Mouse (Mus musculus) left cerebral cortex, adult 8-10 months (tissue): ENCODE measurements around the gene Ccdc136. TPM values are rescaled to one million over a fixed set of nuclear protein-coding genes. Genes with fewer than 3 reads are reported as not detected.
A peak's percentile ranks its signal among the peaks of the same experiment; 100 is the strongest.
"Not testable (repeated sequence)": the region's sequence is repeated elsewhere in the genome, so short reads cannot be mapped to it uniquely, and the experiment has no call there.

ENCODE experiments used
- DNase-seq, 2 experiments: peaks; one replicate each; pipeline ENCODE4 v3.0.0; 2022; ENCODE audit warnings: low spot score in 2 of 2
- total RNA-seq, 4 experiments: library from RNA; stranded (reverse); gene quantifications; 2 replicates each; pipeline ENCODE4 v1.2.4; 2022

The Ccdc136 gene
- total RNA-seq = 100 to 1,000 TPM in 2 of 4 experiments, 10 to 100 TPM in 2; 87.5 to 111 (median 103) TPM

DNA sequence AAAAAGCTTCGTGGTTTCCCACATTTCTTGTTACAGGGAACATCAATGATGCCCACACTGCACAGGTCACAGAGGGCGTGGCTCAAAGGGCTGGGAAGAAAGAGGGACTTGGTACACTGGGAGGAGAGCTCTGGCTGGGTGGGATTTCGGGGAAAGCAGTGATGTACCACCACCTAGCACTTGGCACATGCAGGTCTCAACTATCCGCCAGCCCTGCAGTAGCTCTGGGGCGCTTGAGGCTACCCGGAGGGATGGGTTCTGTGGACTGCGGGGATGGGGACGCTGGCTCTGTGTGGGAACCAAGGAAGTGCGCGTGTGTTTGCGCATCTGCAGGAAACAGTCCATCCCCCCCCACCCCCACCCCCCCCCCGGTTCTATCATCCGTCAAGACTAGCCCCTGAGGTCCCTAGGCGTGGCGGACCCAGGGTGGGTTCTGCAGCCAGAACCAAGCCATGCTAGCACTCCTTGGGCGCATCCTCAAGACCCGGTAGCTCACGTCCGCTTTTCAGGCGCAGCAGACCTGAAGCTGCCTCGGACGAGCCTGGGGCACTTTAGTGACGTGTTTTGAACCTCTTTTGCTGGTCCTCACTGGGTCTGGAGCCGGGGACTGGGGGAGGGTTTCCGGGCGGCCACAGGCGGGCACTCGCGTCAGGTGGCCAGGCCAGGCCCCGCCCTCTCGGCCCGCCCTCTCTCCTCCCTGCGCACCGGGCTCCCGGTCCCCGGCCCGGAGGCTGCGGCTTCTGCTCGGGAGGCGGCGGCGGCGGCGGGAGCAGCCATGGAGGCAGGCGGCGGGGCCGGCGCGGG lies at the start of gene Ccdc136:
TSS of gene Ccdc136 (plus strand) at position 400 of the 804 bp plus-strand sequence.
- peak; percentile 67 to 87 for DNase-seq

DNA sequence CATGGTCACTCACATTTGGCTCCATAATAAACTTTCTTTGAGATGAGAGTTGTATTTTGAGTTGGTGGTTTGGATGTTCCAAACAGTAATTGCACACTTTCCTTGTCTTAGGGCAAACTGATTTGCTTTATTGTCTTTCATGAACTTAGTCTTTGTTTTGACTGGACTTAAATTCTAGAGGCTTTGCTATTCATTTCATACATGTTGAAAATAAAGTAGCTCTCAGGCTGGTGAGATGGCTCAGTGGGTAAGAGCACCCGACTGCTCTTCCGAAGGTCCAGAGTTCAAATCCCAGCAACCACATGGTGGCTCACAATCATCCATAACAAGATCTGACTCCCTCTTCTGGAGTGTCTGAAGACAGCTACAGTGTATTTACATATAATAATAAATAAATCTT lies 49.6 kb upstream of the Ccdc136 start:
- DNase-seq = not testable (repeated sequence)

DNA sequence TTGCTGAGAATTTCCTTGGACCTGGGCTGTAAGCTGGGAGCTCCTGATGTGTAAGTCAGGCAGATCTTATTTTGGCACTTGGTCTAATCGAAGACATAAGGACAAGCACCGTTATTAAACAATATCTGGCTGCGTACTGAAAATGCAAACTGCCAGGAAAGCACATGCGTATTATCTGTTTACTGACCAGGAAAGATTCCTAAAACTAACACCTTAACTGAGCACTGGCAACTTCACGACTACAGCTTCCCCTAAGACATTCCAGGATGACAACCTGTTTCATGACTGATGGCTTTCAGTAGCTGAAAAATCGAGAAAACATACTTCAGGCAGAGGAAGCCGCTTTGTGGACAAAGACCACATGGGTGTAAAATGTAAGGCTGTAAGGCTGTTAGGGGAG lies 48.9 kb upstream of the Ccdc136 start:
- no peak for DNase-seq

DNA sequence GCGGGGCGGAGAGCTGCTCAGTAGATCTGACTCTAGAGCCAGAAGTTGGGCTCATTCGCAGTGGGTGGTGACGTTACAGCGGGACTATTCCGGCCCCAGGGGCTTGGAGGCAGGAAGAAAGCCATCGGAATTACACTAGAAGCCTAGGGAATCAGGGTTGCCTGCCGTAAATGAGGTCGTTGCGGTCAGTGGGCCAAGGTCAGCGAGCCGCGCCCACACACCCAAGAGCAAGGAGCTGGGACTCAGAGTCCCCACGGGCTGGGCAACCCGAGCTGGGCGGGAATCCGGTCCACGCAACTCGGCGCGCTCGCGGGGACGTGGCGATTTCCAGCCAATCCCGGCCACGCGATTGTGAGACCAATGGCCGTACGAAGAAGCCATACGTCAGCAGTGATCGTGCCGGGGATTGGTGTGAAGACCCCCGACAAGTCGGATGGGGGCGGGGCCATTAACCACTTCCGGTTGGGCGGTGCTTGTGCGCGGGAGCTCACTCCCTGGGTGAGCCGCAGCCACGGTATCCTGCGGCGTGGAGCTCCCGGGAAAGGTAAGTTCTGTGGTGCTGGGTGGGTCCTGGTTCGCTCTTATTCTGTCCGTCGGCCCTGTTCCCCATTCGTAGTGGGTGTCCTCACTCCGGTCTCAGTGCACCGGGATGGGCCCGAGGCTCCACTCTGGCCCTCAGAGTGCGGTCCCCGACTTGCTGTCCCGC lies 48.3 kb upstream of the Ccdc136 start, which contains the start of gene Calu:
TSS of gene Calu (plus strand) at position 405 of the 706 bp plus-strand sequence.
- DNase-seq = peak; percentile 98

DNA sequence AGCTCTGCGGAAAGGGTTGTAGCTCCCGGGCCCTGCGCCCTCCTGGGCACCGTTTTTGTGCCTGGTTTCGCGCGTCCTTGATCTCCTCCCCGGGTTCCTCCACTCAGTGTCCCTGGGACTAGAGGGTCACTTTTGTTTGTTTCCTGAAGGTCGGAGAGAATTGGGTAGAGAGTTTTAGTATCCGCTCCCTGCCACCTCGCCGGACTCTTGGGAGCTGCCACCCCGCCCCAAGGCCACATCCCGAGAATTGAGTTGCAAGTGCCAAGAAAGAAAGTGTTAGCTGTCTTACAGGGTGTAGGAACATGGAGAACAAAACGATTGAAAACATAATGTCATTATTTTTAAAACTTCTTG lies 47.8 kb upstream of the Ccdc136 start:
- DNase-seq = no peak

DNA sequence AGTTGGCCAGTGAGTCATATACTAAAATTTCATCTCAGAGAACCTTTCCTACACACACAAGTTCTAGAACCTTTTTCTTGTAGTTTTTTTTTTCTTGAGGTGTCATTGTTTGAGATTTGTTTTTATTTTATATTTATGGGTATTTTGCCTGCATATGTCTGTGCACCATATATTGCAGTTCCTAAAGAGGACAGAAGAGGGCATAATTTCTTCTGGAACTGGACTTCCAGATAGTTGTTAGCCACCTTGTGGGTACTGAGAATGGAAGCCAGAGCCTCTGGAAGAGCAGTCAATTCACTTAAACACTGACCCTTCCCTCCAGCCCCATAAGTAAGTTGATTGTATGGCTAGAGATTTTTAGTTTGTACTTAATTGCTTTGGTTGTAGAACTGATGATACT lies 44.5 kb upstream of the Ccdc136 start:
- no peak for DNase-seq

DNA sequence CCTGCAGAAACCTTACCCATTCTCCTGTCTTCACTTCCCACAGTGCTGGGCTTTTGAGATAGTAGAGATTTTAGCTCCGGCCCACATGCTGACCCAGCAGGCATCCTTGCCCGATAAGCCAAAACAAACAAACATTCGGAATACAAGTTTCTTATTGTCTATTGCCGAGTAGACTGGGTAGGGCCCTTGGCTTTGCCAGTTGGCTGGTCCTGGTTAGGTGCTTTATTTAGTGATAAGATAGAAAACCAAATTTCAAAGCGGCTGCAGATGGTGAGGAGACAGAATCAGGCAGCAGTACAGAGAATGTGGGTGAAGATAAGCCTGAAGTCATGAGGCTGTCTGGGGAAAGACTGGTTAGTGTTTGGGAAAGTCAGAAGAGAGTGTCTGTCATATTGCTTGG lies 43.3 kb upstream of the Ccdc136 start:
- DNase-seq = no peak

DNA sequence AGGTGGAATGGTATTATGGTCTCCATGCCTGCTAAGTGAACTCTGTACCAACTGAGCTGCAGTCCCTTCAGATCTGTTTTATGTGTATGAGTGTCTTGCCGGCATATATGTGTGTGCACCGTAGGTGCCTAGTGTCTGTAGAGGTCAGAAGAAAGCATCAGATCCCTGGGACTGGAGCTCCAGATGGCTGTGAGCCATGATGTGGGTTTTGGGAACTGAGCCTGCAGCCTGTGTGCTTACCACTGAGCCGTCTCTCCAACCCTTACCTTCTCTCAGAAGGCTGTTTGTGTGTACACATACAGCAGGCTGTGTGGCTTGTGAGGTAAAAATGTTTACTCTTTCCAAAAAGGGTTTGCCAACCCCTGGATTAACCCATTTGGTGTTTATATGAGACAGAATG lies 36.7 kb upstream of the Ccdc136 start:
- DNase-seq = no peak

DNA sequence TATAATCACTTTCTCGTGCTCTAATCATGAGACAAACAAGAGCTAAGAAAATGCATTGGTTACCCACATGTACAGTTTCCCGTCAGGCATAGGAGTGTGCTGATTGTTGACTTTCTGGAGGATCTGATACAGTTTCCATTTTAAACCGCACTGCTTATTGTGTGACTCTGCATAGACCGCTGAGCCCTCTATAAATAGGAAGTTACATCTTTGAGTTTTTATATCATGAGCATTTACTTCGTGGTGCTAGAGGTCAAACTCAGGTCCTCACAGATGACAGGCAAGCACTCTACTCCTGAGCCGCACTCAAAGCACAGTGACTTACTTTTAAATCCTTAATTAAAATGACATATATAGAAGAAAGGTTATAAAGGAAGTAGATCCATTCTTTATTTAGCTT lies 35.9 kb upstream of the Ccdc136 start:
- DNase-seq = no peak

DNA sequence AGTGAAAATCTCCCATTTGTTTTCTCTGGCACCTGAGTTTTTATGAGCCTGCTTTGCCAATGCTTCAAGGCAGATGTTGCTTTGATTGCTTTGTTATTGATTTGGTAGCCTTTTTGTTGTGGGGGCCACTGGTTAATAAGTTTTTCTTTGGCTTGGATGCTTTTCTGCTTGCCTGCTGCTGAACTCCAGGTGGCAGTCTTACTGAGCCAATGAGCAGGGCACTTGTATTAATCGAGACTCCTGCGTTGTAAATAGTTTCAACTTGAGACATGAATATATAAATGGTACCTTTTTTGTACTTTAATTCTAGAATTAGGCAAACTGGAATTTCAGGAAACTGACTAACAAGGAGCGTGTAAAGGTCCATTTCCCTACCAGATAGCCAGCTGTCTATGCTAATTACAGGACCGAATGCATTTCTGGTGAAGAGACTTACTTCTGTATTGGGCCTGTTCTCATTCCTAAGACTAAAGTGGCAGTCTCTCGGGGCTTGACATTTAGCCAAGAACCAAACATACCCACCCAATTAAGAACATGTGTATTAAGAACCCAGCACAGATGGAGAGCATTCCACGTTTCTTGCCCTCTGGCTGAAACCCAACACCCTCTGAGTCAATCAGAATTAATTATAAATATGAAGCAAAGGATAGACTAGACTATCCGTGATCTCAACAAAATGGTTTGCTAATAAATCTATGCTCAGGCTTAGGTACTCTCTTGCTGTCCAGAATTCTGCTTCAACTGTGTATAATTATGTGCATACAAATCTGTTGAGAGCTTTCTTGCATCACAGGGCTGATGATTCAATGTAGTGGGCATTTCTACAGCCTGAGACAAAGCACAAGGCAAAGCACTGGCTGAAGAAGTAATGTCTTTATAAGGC lies 33.6 kb upstream of the Ccdc136 start:
- no peak for DNase-seq

DNA sequence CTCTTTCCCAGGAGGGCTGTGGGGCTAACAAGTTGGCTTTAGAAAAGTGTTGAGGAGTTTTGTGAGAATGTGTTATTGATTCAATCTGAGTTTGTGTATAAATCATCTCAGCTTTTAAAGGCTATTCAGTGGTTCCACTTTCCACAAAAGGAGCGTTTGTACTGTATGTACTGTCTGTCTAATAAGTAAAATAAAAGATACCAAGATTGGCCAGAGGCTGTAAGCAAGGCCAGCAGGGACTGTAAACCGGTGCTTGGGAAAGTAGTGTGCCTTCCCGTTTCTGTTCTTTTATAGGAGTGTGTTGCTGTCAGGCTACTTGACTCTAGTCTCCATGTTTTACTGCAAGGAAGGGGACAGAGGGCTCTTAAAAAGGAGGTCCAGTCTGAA lies 33.0 kb upstream of the Ccdc136 start:
- no peak for DNase-seq

DNA sequence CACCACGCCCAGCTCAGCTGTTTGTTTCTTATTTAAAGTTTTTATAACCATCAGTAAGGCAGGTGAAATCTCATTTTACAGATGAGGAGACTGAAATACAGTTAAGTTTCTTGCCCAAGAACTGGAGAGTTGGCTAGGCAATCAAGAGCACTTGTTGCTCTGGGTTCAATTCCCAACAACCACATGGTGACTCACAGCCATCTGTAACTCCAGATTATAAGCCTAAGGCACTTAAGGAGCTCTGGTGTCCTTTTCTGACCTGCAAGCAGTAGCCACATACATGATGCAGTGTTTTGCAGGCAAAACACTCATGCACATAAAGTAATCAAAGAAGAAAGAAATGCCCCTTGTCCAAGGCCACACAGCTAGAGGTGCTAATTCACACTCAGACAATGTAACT lies 30.8 kb upstream of the Ccdc136 start:
- DNase-seq = no peak

DNA sequence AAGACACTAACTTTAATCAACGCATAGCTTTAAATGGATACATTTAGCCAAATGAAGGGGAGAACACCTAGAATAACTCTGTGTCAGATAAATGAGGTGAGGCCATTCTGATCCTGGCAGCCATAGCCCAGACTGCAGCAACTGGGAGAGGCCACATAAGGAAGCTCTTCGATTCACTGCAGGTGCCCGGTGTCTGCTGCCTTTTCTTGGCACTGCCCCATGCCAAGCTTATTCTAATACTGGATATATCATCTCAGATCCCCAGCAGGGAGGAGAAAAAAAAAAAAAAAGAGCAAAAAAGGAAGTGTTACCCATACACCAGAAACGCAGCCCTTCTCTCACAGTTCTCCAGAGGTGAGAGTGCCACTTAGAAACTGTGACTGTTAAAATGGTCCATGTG lies 18.7 kb upstream of the Ccdc136 start:
- no peak for DNase-seq

DNA sequence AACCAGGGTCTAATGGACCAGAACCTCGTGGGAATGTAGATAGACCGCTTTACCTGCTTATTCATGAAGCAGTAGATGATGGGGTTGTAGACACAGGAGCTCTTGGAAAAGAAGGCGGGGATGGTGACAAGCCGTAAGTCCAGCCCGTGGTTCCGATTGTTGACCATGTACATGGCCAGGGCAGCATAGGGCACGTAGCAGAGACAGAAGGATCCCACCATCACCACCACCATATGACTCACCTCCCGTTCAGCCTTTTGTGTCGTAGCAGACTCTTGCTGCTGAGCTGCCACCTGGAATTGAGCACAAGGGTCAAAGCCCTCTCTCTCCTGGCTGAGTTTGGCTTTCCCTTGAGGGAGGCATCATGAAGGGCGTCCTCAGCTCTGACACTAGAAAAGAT lies 17.4 kb upstream of the Ccdc136 start:
- no peak for DNase-seq

DNA sequence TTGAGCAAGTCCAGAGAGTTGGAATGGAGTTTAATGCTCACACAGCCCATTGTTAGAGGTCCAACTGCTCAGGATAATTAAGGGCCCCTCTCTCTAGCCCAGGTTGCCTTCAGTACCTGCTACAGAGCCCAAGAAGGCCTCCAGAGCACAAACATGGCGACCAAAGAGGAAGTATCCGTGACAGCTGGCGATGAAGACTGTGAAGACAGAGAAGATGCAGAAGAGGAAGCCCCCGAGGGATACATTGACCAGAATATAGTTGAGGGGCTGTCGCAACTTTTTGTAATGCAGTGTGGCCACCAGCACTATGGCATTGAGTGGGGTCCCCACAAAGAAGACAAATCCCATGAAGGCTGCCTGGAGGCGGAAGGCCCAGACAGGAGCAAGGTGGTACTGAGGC lies 16.2 kb upstream of the Ccdc136 start:
- DNase-seq = no peak

DNA sequence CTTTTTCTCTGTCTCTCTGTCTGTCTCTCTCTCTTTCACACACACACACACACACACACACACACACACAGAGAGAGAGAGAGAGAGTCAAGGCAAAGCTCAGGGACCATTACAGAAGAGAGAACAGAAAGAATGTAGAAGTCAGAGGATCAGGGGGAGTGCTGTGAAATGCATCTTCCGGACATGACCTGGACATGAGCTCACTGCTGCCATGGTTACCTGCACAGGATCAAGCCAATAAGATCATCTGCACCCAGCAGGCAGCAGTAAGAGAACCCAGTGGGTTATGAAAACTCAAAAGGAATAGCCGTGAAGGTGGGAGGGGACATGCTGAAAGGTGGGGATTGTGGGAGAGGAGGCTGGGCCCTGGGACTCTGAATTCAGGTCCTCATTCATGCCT lies 13.7 kb upstream of the Ccdc136 start:
- no peak for DNase-seq

DNA sequence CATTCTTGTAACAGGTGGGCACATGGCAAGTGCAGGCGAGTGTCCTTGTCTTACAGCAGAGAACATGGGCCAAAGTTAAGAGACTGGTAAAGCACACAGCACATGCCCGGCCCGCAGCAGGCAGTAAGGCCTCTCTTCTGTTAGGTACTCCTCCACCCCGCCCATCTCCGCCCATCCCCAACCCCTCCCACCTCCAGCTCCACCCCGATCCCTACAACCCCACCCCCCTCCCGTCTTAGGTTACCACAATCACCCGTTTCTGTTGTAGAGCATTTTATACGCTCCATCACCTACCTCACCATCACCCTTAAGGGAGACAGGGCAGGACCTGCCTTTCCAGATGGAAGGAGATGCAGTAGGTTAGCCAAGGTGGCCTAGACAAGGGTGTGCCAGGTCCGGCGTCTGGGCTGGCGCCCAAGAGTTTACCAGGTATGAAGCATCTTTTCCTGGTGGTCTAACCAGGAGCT lies 8.0 kb upstream of the Ccdc136 start, which contains the start of gene Opn1sw:
TSS of gene Opn1sw (minus strand) at position 417 of the 467 bp plus-strand sequence.
- no peak for DNase-seq

DNA sequence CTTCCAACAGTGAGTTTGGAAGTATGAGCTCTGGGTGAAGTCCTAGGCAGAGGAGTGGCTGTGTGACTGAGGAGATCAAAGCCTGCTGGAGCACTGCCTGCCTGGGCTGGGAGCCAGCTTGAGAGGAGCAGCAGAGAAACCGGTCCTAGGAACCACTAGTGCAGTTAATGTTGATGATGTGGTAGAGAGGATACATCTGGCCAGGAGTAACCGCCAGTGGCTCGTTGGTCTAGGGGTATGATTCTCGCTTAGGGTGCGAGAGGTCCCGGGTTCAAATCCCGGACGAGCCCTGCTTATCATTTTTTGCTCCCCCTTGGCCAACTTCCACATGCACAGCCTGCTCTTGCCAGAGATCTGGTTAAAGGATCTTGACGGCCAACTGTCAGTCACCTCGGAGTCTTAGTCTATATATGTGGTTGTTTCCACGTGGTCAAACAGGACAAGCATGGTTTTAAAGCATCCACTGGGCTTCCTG lies 7.5 kb upstream of the Ccdc136 start:
- DNase-seq = peak; percentile 58 to 62

DNA sequence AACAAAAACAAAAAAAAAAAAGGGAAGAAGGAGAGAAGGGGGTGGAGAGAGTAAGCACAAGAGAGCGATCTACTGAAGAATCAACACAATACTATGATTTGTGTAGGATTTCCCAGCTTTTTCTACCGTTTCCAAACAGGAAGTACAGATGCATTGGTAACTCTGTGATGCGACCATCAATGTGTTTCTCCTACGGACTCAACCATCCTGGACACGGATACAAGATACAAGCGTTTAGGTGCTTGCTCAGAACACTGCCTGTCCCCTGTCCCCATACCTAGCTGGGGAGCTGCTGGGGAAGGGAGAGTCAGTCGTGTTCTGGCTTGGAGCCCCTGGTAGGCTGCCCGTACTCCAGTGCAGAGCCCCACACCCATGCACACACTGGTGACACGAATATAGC lies 6.7 kb upstream of the Ccdc136 start:
- no peak for DNase-seq

DNA sequence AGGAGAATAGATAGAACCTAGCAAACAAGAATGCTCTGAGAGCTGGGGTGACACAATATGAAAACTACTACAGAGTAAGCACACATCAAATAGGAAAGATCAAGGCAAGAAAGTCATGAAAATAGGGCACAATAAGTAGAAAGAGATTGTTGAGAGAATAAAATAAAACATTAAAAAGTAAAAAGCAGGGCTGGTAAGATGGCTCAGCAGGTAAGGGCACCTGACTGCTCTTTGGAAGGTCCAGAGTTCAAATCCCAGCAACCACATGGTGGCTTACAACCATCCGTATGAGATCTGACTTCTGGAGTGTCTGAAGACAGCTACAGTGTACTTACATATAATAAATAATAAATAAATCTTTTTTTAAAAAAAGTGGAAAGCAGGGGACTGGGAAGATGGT lies 5.6 kb upstream of the Ccdc136 start:
- not testable (repeated sequence) for DNase-seq

DNA sequence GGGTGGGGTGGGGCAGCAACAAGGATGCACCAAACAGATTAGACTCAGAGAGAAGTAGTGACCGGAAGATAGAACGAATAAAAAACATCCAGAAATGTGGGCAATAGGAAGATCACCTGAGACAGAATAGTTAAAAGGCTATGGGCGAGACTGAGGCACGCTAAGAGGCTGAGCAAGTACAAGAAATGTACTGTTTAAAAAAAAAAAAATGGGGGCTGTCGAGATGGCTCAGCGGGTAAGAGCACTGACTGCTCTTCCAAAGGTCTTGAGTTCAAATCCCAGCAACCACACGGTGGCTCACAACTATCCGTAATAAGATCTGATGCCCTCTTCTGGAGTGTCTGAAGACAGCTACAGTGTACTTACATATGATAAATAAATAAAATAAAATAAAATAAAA lies 4.9 kb upstream of the Ccdc136 start:
- not testable (repeated sequence) for DNase-seq

DNA sequence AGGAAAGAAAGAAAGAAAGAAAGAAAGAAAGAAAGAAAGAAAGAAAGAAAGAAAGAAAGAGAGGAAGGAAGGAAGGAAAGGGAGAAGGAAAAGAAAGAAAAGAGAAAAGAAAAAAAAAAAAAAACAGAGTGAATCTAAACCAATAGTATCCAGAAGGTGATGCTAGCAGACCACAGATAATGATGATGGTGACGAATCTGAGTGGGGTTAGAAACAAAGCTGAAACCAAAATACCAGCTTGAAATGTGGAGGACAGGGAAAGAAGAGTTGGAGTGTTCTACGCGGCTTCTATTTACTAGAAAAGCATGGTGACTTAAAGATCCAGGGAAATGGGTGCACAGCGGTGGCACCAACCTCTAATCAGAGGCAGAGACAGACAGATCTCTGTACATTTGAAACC lies 4.3 kb upstream of the Ccdc136 start:
- no peak for DNase-seq
